Mouse (Mus musculus): ENCODE data around the gene Fktn. TPM values are rescaled to one million over a fixed set of nuclear protein-coding genes. Genes with fewer than 3 reads are reported as not detected.
"Not testable (repeated sequence)": the region's sequence is repeated elsewhere in the genome, so short reads cannot be mapped to it uniquely, and the experiment has no call there.

The Fktn gene
- polyA plus RNA-seq, 1 experiment from 2014 or later = 29.5 TPM

GRCm38 (mm10) chr4:53799753-53800152, 86.0 kb downstream of the Fktn start:
- 47% methylated on average over 1 of the region's 1 CpGs for WGBS
- no peaks in the 10 kb centered on the region for H3K27me3 ChIP-seq
- H3K4me2 ChIP-seq (replicated peaks) = no peak overlapping the region
- no peak overlapping the region for H3K27ac ChIP-seq (replicated peaks)
- H3K4me1 ChIP-seq = peaks cover 43% of the 10 kb centered on the region
- no peak overlapping the region for H3K9ac ChIP-seq (replicated peaks)
- no peak overlapping the region for H3K4me3 ChIP-seq
- no peaks in the 10 kb centered on the region for H3K36me3 ChIP-seq
- ATAC-seq (ENCODE audit: low FRiP score, low read depth) = no peak
- 0 out of 2 replicates have a peak, but pooled peaks cover 3% of the 10 kb centered on the region for H3K9me3 ChIP-seq

- H3K4me2 ChIP-seq (replicated peaks); H3K9me3 ChIP-seq; H3K9ac ChIP-seq (replicated peaks); H3K4me3 ChIP-seq; H3K27ac ChIP-seq (replicated peaks); H3K36me3 ChIP-seq; H3K27me3 ChIP-seq; ATAC-seq (ENCODE audit: low FRiP score, low read depth): not testable (repeated sequence)
- 96% methylated on average over 8 of the region's 8 CpGs for WGBS
- H3K4me1 ChIP-seq = peaks cover 14% of the 10 kb centered on the region
Observed at GRCm38 (mm10) chr4:53803674-53804073, 89.9 kb downstream of the Fktn start.

- 78% methylated on average over 6 of the region's 6 CpGs for WGBS
- H3K4me3 ChIP-seq; H3K36me3 ChIP-seq; H3K9ac ChIP-seq (replicated peaks); H3K27me3 ChIP-seq; H3K9me3 ChIP-seq; H3K4me2 ChIP-seq (replicated peaks); ATAC-seq (ENCODE audit: low FRiP score, low read depth); H3K4me1 ChIP-seq; H3K27ac ChIP-seq (replicated peaks): not testable (repeated sequence)
Observed at GRCm38 (mm10) chr4:53806428-53806827, 92.6 kb downstream of the Fktn start.

GRCm38 (mm10) chr4:53818320-53818719, 104.5 kb downstream of the Fktn start:
- no peaks in the 10 kb centered on the region for H3K27me3 ChIP-seq
- 77% methylated on average over 5 of the region's 5 CpGs for WGBS
- no peaks in the 10 kb centered on the region for H3K36me3 ChIP-seq
- no peaks in the 10 kb centered on the region for H3K9me3 ChIP-seq
- no peak overlapping the region for H3K27ac ChIP-seq (replicated peaks)
- no peak for ATAC-seq (ENCODE audit: low FRiP score, low read depth)
- no peak overlapping the region for H3K4me2 ChIP-seq (replicated peaks)
- no peaks in the 10 kb centered on the region for H3K4me1 ChIP-seq
- H3K9ac ChIP-seq (replicated peaks) = no peak overlapping the region
- H3K4me3 ChIP-seq = no peak overlapping the region

GRCm38 (mm10) chr4:53823697-53824096, 109.9 kb downstream of the Fktn start:
- no peaks in the 10 kb centered on the region for H3K9me3 ChIP-seq
- 52% methylated on average over 6 of the region's 6 CpGs for WGBS
- peaks cover 4% of the 10 kb centered on the region; the same call in 1 of the 2 replicates for H3K4me1 ChIP-seq
- no peaks in the 10 kb centered on the region for H3K36me3 ChIP-seq
- H3K4me3 ChIP-seq = no peak overlapping the region
- ATAC-seq (ENCODE audit: low FRiP score, low read depth) = no peak
- no peak overlapping the region for H3K27ac ChIP-seq (replicated peaks)
- H3K9ac ChIP-seq (replicated peaks) = no peak overlapping the region
- no peak overlapping the region for H3K4me2 ChIP-seq (replicated peaks)
- no peaks in the 10 kb centered on the region for H3K27me3 ChIP-seq

GRCm38 (mm10) chr4:53824831-53825230, 111.0 kb downstream of the Fktn start:
- 72% methylated on average over 4 of the region's 4 CpGs for WGBS

GRCm38 (mm10) chr4:53825821-53826605, 112.2 kb downstream of the Fktn start, which contains the start of gene Tmem38b:
Gene Tmem38b, plus strand, starts transcription at chr4:53826045.
- Histone ChIP-seq H3K4me1 (peaks cover 4% of the 10 kb centered on the region; the same call in 1 of the 2 replicates), H3K9me3 (no peaks in the 10 kb centered on the region), H3K36me3 (no peaks in the 10 kb centered on the region), H3K27ac (replicated peaks) (peak within 1 kb of the TSS; percentile 67), H3K4me3 (peak within 1 kb of the TSS; percentile 90), H3K9ac (replicated peaks) (peak within 1 kb of the TSS; percentile 75), H3K4me2 (replicated peaks) (peak within 1 kb of the TSS; percentile 59), H3K27me3 (no peaks in the 10 kb centered on the region)
- peak; percentile 93 for ATAC-seq (ENCODE audit: low FRiP score, low read depth)
- WGBS = under 1% methylated on average over 54 of the region's 55 CpGs

More at GRCm38 (mm10) chr4:53824831-53825230, 111.0 kb downstream of the Fktn start:
- Histone ChIP-seq H3K27me3 (no peaks in the 10 kb centered on the region), H3K36me3 (no peaks in the 10 kb centered on the region), H3K4me1 (peaks cover 4% of the 10 kb centered on the region; the same call in 1 of the 2 replicates), H3K9ac (replicated peaks) (no peak overlapping the region), H3K27ac (replicated peaks) (no peak overlapping the region), H3K9me3 (no peaks in the 10 kb centered on the region), H3K4me3 (no peak overlapping the region), H3K4me2 (replicated peaks) (no peak overlapping the region)
- no peak for ATAC-seq (ENCODE audit: low FRiP score, low read depth)

GRCm38 (mm10) chr4:53826641-53827248, 112.9 kb downstream of the Fktn start:
- no peak for ATAC-seq (ENCODE audit: low FRiP score, low read depth)
- Histone ChIP-seq H3K27me3 (no peaks in the 10 kb centered on the region), H3K9ac (replicated peaks) (peak overlapping the region; percentile 75; the same call in 1 of the 2 replicates), H3K4me3 (peak overlapping the region; percentile 90), H3K27ac (replicated peaks) (no peak overlapping the region), H3K4me2 (replicated peaks) (peak overlapping the region; percentile 59), H3K9me3 (no peaks in the 10 kb centered on the region), H3K36me3 (no peaks in the 10 kb centered on the region), H3K4me1 (peaks cover 4% of the 10 kb centered on the region; the same call in 1 of the 2 replicates)
- 11% methylated on average over 11 of the region's 11 CpGs for WGBS

Other genes starting within 250 kb of the Fktn start
- 41.9 and 43.9 TPM in 2 replicates for gene Fsd1l, start 82.5 kb upstream of the Fktn start, polyA plus RNA-seq (2016; fragmentation: Nextera tagmentation; extraction: Ambion mirVana)
- gene Tal2, start 65.7 kb downstream of the Fktn start, polyA plus RNA-seq (2016; fragmentation: Nextera tagmentation; extraction: Ambion mirVana) = 40.5 and 44.2 TPM in 2 replicates
- gene Tmem38b, start 112.0 kb downstream of the Fktn start, polyA plus RNA-seq (2016; fragmentation: Nextera tagmentation; extraction: Ambion mirVana) = 12.7 and 12.8 TPM in 2 replicates